Mouse (Mus musculus) liver, embryonic 16.5 days (tissue): ENCODE data around the gene Gemin6. TPM values are rescaled to one million over a fixed set of nuclear protein-coding genes. Genes with fewer than 3 reads are reported as not detected.
"Not testable (repeated sequence)": the region's sequence is repeated elsewhere in the genome, so short reads cannot be mapped to it uniquely, and the experiment has no call there.

Experiments used
- ATAC-seq: fragments of 200-750 bp; cut with Nextera tagmentation; 2 replicates; pipeline ENCODE4 v1.8.0; 2017; ENCODE audit warnings: low read depth, mild to moderate bottlenecking, moderate number of reproducible peaks, moderate library complexity
- H3K27ac ChIP-seq: fragments of 300-500 bp; sonication (generic); 2 replicates; pipeline ENCODE4 v1.5.1; 2014; ENCODE audit warnings: mild to moderate bottlenecking, low read length
- H3K27me3 ChIP-seq: fragments of 300-500 bp; sonication (generic); 2 replicates; pipeline ENCODE4 v1.6.1; 2014; ENCODE audit warnings: low read depth, low read length, mixed read lengths; ENCODE audit not compliant: control insufficient read depth, insufficient read depth
- H3K36me3 ChIP-seq: fragments of 300-500 bp; sonication (generic); 2 replicates; pipeline ENCODE4 v1.6.1; 2014; ENCODE audit warnings: mild to moderate bottlenecking; ENCODE audit not compliant: control insufficient read depth, insufficient read depth
- H3K4me1 ChIP-seq: fragments of 300-500 bp; sonication (generic); 2 replicates; pipeline ENCODE4 v1.6.1; 2014; ENCODE audit warnings: low read depth, low read length, mixed read lengths; ENCODE audit not compliant: control insufficient read depth
- H3K4me2 ChIP-seq: fragments of 300-500 bp; sonication (generic); 2 replicates; pipeline ENCODE4 v1.6.1; 2014; ENCODE audit warnings: low read depth, low read length, mixed read lengths
- H3K4me3 ChIP-seq: fragments of 300-500 bp; sonication (generic); 2 replicates; pipeline ENCODE4 v1.5.1; 2014; ENCODE audit warnings: low read depth, mild to moderate bottlenecking, low read length
- H3K9ac ChIP-seq: fragments of 300-500 bp; sonication (generic); 2 replicates; pipeline ENCODE4 v1.6.1; 2014; ENCODE audit warnings: low read depth, low read length
- H3K9me3 ChIP-seq: fragments of 300-500 bp; sonication (generic); replicated peaks from 2 replicates; pipeline ENCODE4 v1.6.1; 2016; ENCODE audit warnings: low read length; ENCODE audit not compliant: control insufficient read depth
- WGBS: fragments of 180-500 bp; shearing (Covaris S2); extraction: QIAGEN DNeasy Blood & Tissue Kit; methylation state at CpG from one replicate; pipeline ENCODE4 v1.1.7; 2014; ENCODE audit not compliant: insufficient replicate concordance; 5-methylcytosine and 5-hydroxymethylcytosine counted together
- polyA plus RNA-seq: library from polyadenylated mRNA; unstranded; fragments of >200 nt; fragmentation: Nextera tagmentation; extraction: Ambion mirVana; gene quantifications from 2 replicates; pipeline ENCODE4 v1.2.1, GENCODE M21; 2015

Gene Gemin6
- polyA plus RNA-seq, 1 experiment from 2014 or later, result 21.3 TPM

DNA sequence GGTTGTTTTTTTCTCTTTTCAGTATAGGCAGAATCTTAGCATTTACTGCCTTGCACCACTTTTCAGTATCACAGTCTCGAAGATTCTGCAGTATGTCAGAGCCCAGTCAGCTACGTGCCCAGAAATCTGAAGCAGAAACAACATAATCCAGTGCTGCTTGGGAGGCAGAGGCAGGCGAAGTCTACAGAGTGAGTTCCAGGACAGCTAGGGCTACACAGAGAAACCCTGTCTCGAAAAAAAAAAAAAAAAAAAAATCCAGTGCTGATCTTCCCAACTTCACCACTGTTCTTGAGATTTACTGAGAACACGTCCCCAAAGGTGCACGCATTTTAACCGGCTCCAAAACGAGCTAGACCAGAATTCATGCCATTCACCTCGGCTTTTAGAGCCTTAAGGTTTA lies 412 bp upstream of the Gemin6 start:
- peak overlapping the region; percentile 70 for H3K27ac ChIP-seq
- H3K36me3 ChIP-seq, result no peaks in the 10 kb centered on the region
- no peaks in the 10 kb centered on the region for H3K27me3 ChIP-seq
- ATAC-seq, result peak; percentile 8; the same call in 1 of the 2 replicates
- H3K4me1 ChIP-seq, result peaks cover 9% of the 10 kb centered on the region
- H3K4me2 ChIP-seq, result peak overlapping the region; percentile 91
- no peaks in the 10 kb centered on the region for H3K9me3 ChIP-seq
- H3K9ac ChIP-seq, result peak overlapping the region; percentile 69
- WGBS, result 4% methylated on average over 9 of the region's 9 CpGs
- peak overlapping the region; percentile 74 for H3K4me3 ChIP-seq

DNA sequence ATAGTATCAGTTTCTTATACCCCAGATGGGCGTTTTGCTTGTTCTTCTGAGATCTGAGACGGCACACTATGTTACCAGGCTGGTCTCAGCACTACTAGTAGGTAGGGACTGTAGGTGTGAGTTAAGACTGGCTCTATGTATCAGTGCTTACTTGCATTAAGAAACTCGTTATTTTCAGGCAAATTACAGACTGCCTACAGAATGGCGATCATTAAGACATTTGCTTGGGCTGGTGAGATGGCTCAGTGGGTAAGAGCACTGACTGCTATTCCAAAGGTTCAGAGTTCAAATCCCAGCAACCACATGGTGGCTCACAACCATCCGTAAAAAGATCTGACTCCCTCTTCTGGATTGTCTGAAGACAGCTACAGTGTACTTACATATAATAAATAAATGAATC lies 901 bp downstream of the Gemin6 start:
- ATAC-seq, H3K27me3 ChIP-seq, H3K36me3 ChIP-seq, H3K9me3 ChIP-seq, H3K4me1 ChIP-seq, H3K27ac ChIP-seq: not testable (repeated sequence)
- peak overlapping the region; percentile 74 for H3K4me3 ChIP-seq
- 18% methylated on average over 4 of the region's 5 CpGs for WGBS
- peak overlapping the region; percentile 69 for H3K9ac ChIP-seq
- H3K4me2 ChIP-seq, result peak overlapping the region; percentile 91

DNA sequence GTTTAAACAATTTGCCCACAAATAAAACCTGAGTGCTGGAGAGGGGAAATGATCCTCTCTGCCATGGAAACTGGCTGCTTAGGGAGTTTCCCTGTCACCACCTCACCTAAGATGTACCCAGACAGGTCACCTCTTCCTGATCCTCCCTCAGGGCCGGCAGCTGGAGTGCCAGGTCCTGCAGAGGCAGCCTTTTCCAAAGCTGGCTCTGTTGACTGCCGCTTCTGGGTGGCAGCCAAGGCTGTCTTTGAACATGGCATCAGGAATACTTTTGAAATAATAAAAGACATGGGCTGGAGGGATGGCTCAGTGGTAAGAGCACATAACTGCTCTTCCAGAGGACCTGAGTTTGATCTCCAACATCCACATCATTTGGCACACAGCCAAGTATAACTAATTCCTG lies 5.2 kb downstream of the Gemin6 start:
- ATAC-seq, result no peak
- H3K4me1 ChIP-seq, result peaks cover 5% of the 10 kb centered on the region; the same call in 1 of the 2 replicates

DNA sequence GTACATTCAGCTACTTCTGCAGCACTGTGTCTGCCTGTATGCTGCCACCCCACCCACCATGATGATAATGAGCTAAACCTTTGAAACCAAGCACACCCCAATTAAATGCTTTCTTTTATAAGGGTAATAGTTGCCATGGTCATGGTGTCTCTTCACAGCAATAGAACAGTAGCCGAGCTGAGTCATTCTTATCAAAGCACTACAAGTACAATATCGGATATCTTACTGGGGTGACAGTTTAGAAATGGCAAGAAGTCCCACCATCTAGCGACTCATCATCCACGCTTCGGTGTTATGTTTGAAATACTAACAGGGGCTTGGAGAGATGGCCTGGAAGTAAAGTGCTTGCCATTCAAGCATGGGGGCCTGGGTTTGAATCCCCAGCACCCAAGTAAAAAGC lies 9.6 kb downstream of the Gemin6 start:
- Histone ChIP-seq H3K27ac (no peak overlapping the region), H3K4me1 (no peaks in the 10 kb centered on the region), H3K9me3 (no peaks in the 10 kb centered on the region), H3K4me3 (no peak overlapping the region), H3K9ac (no peak overlapping the region), H3K27me3 (no peaks in the 10 kb centered on the region), H3K4me2 (no peak overlapping the region), H3K36me3 (no peaks in the 10 kb centered on the region)
- no peak for ATAC-seq
- WGBS, result 66% methylated on average over 5 of the region's 5 CpGs

More for the DNA sequence above, 5.2 kb downstream of the Gemin6 start:
- Histone ChIP-seq H3K9ac (no peak overlapping the region), H3K4me2 (no peak overlapping the region), H3K27me3 (no peaks in the 10 kb centered on the region), H3K36me3 (no peaks in the 10 kb centered on the region), H3K27ac (no peak overlapping the region), H3K4me3 (no peak overlapping the region), H3K9me3 (no peaks in the 10 kb centered on the region)
- WGBS, result 82% methylated on average over 2 of the region's 2 CpGs

DNA sequence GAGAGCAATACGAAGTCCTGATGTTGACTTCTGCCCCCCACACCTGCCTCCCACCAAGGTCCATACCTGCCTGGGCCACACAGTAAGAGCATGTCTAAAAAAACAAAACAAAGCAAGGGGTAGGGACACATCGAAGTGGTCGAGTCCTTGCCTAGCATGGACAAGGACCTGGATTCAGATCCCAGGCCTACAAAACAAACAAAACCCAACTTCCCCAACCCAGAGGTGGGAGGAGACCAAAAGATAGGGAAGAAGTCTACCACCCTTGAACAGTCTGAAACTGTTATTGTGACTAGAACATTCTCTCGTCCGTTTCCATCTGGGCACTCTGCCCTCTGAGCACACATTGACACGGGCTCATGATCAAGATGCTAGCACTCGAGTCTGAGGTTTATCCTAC lies 10.1 kb downstream of the Gemin6 start:
- Histone ChIP-seq H3K9ac (no peak overlapping the region), H3K4me1 (no peaks in the 10 kb centered on the region), H3K27me3 (no peaks in the 10 kb centered on the region), H3K4me3 (no peak overlapping the region), H3K27ac (no peak overlapping the region), H3K4me2 (no peak overlapping the region), H3K9me3 (no peaks in the 10 kb centered on the region), H3K36me3 (no peaks in the 10 kb centered on the region)
- no peak for ATAC-seq
- 67% methylated on average over 7 of the region's 7 CpGs for WGBS

DNA sequence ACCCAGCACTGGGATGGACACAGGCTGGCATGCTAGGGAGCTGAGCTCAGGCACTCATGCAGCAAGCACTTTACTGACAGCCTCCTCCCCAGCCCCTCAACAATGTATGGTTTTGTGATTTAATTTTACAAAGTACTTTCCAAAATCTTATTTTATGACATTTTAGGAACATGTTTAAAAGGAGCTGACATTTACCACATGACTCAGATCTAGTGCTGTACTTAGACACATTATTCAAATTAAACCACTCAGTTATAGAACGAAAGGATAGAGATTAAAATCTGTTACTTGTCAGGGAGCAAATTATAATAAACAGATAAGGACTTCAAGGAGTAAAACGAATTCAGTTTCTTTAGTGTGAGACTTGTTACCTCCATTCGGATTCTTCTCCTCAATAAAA lies 11.2 kb downstream of the Gemin6 start:
- no peak overlapping the region for H3K4me3 ChIP-seq
- no peaks in the 10 kb centered on the region for H3K9me3 ChIP-seq
- 56% methylated on average over 3 of the region's 3 CpGs for WGBS
- H3K4me1 ChIP-seq, result no peaks in the 10 kb centered on the region
- no peak overlapping the region for H3K4me2 ChIP-seq
- no peak overlapping the region for H3K27ac ChIP-seq
- H3K36me3 ChIP-seq, result peaks cover 3% of the 10 kb centered on the region
- H3K27me3 ChIP-seq, result no peaks in the 10 kb centered on the region
- H3K9ac ChIP-seq, result no peak overlapping the region
- ATAC-seq, result no peak

DNA sequence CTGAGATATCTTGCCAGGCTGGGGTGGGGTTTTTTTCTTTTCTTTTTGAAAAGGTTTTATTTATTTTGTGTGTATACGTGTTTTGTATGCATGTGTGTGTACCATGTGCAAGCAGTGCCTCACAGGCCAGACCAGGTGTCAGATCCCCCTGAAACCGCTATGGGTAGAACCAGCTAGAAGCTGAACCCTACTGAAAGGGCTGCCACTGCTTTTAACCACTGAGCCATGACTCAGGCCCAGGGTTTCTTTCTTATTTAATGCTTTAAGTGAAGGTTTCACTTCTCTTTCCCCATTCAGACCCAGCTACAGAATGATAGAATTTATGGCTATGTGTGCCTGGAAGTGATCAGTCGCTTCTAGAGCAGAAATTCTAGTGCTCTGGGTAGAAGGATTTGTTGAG lies 12.6 kb downstream of the Gemin6 start:
- no peak overlapping the region for H3K4me2 ChIP-seq
- no peak overlapping the region for H3K27ac ChIP-seq
- no peak overlapping the region for H3K9ac ChIP-seq
- no peak for ATAC-seq
- WGBS, result 71% methylated on average over 3 of the region's 3 CpGs
- H3K27me3 ChIP-seq, result no peaks in the 10 kb centered on the region
- H3K4me1 ChIP-seq, result no peaks in the 10 kb centered on the region
- no peak overlapping the region for H3K4me3 ChIP-seq
- no peaks in the 10 kb centered on the region for H3K9me3 ChIP-seq
- H3K36me3 ChIP-seq, result peaks cover 8% of the 10 kb centered on the region

DNA sequence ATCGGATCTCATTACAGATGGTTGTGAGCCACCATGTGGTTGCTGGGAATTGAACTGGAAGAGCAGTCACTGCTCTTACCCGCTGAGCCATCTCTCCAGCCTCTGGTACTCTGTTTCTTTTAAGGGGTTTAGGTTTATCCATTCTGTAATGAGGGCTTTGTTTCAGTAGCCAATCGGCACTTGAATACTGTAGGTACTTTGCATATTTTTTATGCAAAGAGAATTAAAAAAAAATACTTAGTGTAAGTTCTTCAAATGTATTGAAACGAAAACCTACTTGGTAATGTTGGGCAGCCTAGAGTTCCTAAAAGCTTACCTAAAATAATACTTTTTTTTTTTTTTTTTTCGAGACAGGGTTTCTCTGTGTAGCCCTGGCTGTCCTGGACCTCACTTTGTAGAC lies 13.2 kb downstream of the Gemin6 start:
- Histone ChIP-seq H3K36me3 (peaks cover 11% of the 10 kb centered on the region), H3K27me3 (no peaks in the 10 kb centered on the region), H3K27ac (no peak overlapping the region), H3K4me2 (no peak overlapping the region), H3K9ac (no peak overlapping the region), H3K4me1 (no peaks in the 10 kb centered on the region), H3K9me3 (no peaks in the 10 kb centered on the region), H3K4me3 (no peak overlapping the region)
- no peak for ATAC-seq
- 75% methylated on average over 5 of the region's 5 CpGs for whole genome bisulfite sequencing

DNA sequence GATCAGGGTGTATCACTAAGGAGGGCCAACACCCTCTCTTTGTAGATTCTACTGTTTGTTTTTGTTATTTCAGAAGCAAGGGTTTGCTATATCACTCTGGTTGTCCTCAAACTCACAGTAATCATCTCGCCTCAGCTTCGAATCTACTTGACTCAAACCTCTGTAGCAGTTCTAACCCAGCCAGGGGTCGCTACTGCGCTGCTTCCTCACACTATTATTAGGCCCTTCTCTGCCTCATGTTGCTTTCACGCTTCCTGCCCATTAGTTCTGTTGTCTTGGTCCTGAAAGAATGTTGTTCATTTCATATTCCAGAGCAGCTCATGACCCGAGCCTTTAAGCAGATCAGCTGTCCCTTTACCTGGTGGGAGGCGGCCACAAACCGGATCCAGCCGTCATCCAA lies 17.4 kb downstream of the Gemin6 start:
- peaks cover 16% of the 10 kb centered on the region for H3K36me3 ChIP-seq
- no peaks in the 10 kb centered on the region for H3K9me3 ChIP-seq
- no peak overlapping the region for H3K27ac ChIP-seq
- H3K4me3 ChIP-seq, result no peak overlapping the region
- no peak overlapping the region for H3K4me2 ChIP-seq
- no peak for ATAC-seq
- H3K4me1 ChIP-seq, result peaks cover 3% of the 10 kb centered on the region; the same call in 1 of the 2 replicates
- H3K27me3 ChIP-seq, result no peaks in the 10 kb centered on the region
- WGBS, result 78% methylated on average over 9 of the region's 9 CpGs
- H3K9ac ChIP-seq, result no peak overlapping the region
